Mouse (Mus musculus): Measurements from ENCODE around the gene Kiz.

DNA sequence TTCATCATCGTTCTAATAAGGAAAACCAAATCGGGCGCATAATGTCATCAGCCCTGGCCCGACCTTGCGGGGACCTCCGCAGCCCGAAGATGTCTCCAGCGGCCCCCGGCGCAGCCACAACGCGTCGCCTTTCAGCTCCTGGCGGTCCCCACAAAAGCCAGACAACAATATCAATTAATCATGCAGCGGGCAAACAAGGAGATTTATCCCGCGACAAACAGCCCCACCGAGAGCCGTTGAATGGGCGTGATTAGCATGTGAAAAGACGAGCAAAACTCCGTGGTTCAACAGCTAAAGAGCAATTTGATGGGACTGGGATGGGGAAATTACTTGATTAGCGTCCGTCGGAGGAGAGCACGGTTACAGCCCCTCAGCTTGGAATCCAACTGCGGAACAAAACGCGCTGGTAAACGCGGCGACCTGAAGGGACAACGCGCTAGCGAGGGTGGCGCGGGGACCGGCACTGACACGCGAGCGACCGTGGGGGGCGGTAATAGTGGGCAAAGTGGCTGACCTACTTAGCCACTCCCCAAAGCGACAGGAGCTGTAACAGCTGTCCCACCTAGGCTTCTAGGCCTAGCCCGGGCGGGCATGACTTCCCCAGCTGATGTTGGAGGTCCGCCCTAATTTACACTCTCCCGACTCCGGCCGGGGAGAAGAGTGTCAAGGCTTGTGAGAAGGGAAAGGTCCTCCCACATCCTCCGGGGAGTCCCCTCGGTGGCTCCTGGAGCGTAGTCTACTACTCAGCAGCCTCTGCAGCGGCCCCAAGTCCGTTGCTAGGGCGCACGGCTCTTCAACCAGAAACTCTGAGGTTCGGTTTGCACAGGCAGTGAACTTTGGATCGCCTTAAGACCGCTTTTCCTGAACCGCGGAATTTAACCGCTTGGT, 21.1 kb upstream of the Kiz start:
- TF ChIP-seq CTCF (IDR thresholded peaks at IDR 0.05; ENCODE audit: low read depth, low read length), result no peak
- no peak for TF ChIP-seq POLR2A (IDR thresholded peaks at IDR 0.05; ENCODE audit: insufficient read depth, low read length)
- peak; percentile 83 for TF ChIP-seq EP300 (IDR thresholded peaks at IDR 0.05; ENCODE audit: insufficient read depth, low read depth, low read length)

Data from ES-Bruce4 (cell line).